Mouse (Mus musculus): ENCODE results near the gene Gm11397. TPM values are rescaled to one million over a fixed set of nuclear protein-coding genes. Genes with fewer than 3 reads are reported as not detected.
"Not testable (repeated sequence)": the region's sequence is repeated elsewhere in the genome, so short reads cannot be mapped to it uniquely, and the experiment has no call there.

Gm11397 gene
- total RNA-seq (2021), result not detected in 2 replicates
- long read RNA-seq, experiment 1, result 0 reads
- long read RNA-seq, experiment 2, result 0 reads

DNA sequence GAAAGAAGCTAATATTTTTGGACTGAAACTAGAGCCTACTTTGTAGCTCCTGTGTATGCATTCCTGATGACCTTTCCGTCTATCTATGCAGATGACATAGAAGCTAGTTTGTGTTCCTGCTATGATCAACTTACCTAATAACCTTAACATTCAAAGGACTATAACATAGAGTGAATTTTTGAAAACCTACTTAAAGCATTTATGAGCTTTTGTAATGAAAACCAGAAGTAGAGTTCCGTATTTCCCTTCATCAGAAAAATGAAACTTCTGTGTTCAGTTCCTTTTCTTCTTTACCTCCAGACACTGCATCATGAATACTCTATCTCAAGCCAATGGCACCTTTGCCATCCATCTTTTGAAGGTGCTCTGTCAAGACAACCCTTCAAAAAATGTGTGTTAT, at the start of gene Gm11397:
Gm11397 (plus strand) TSS at position 301 of the 400 bp plus-strand sequence.
- not testable (repeated sequence) for DNase-seq

DNA sequence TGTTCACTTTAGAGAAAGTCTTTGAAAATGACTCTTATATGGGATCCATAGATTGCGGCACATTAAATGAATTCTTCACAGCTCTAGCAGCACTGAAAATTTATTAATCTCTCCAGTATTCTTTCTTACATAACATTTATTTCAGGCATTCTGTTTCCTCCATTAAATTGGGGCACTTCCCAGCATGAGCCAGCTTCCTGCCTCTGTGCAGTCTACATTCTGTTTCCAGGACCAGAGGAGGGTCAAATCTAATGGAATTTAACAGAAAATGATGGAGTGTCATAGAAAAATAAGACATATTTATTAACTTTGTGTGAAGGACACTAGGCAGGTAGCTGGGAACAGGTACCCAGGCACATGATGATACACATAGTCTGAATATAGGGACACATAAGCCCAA, 38.9 kb upstream of the Gm11397 start:
- DNase-seq, result not testable (repeated sequence)

DNA sequence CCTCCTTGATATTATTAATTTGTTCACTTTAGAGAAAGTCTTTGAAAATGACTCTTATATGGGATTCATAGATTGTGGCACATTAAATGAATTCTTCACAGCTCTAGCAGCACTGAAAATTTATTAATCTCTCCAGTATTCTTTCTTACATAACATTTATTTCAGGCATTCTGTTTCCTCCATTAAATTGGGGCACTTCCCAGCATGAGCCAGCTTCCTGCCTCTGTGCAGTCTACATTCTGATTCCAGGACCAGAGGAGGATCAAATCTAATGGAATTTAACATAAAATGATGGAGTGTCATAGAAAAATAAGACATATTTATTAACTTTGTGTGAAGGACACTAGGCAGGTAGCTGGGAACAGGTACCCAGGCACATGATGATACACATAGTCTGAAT, 37.2 kb downstream of the Gm11397 start:
- not testable (repeated sequence) for DNase-seq

Other genes with a start within 250 kb of the Gm11397 start
- not detected in 2 replicates for gene Serpinb9c, start 236.0 kb upstream of the Gm11397 start, total RNA-seq (2021)
- not detected in 2 replicates for gene Serpinb9d, start 202.8 kb upstream of the Gm11397 start, total RNA-seq (2021)
- not detected in 2 replicates for gene Serpinb9e, start 146.1 kb upstream of the Gm11397 start, total RNA-seq (2021)
- gene Serpinb9f, start 71.7 kb upstream of the Gm11397 start, total RNA-seq (2021), result not detected in 2 replicates
- gene Serpinb9g, start 89.0 kb downstream of the Gm11397 start, total RNA-seq (2021), result not detected in 2 replicates